Mouse (Mus musculus) adrenal gland, postnatal 25 days (tissue): ENCODE measurements at regions not wholly inside any gene's neighbourhood (a gene's known extent, or its start where the extent isn't known, plus 50 kb on each side); places are given as distances from the start of the nearest gene placed in this dataset.
"Not testable (repeated sequence)": the region's sequence is repeated elsewhere in the genome, so short reads cannot be mapped to it uniquely, and the experiment has no call there.

Experiments used
- DNase-seq: peaks from one replicate; pipeline ENCODE4 v3.0.0; 2021; ENCODE audit warnings: mixed read lengths

DNA sequence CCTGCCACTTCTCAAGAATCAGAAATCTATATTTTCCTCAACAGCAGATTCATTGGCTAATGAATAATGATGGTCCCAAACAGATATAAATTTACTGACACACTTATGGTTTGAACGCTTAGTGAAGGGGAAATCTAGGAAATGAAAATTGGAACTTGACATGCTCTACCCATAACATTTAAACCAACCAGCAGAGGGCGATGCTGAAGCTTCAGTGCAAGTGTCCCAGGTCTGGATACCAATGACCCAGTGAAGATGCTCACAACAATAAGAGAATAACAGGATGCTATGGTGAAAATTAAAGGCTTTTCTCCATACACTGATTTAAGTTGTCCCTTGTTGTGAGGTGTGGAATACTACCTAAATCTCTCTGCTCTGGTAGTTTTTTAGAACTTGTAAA, 236.0 kb upstream of the Rorb start:
- peak; percentile 12 for DNase-seq

DNA sequence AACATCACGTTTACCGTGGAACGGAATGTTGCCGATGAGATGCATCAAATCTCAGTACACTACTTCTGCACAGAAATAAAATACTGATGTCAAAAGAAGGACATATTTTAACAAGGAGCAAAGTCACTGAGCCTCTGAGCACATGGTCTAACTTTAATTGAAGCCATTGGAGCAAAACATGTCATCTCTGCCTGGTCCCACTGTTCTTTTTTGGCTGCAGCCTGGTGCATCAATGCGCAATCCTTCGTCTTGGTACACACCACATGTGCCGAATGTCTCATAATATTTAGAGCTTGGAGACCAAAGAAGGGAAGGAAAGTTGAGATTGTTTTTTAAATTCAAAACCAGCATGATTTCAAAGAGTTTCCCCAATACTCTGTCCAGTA, 233.4 kb upstream of the Rorb start:
- no peak for DNase-seq

DNA sequence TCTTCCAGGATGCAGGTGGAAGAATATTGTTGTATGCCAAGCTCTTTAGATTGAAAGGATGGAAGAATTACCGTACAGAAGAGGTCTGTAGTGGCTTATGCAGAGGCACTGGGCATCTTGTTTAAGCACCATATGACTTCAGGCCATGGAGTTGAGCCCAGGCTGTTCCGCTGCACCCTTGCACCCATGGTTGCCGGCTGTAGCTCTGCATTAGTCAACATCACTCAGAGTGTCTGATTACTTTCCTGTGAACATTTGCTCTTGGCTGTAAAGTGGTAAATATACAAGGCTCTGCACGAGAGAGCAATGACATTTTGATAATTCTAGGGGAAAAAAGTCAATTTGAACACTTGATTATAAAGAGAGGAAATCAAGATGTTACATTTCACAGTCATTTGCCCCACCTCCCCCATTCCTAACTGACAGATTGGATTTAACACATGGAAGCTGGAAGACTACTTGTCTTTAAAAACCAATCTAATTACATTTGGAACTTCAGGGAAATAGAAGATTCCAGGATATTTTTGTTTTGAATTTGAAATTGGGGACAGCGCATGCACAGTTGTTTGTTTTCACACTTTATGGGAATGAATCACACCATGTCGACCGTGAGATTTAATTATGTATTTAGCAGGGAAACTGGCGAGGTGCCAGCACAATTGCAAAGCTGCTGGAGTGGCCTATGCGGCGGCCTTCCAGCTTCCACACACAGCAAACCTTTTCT, 232.9 kb upstream of the Rorb start:
- DNase-seq = no peak

DNA sequence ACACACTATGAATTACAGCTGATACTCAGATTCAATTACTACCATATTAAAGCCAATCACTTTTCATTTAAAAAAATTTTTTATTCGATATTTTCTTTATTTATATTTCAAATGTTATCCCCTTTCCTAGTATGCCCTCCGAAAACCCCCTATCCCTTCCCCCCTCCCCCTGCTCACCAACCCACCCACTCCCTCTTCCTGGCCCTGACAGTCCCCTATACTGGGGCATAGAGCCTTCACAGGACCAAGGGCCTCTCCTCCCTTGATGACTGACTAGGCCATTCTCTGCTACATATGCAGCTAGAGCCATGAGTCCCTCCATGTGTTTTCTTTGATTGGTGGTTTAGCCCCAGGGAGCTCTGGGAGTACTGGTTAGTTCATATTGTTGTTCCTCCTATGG, 196.1 kb upstream of the Rorb start:
- DNase-seq = not testable (repeated sequence)

DNA sequence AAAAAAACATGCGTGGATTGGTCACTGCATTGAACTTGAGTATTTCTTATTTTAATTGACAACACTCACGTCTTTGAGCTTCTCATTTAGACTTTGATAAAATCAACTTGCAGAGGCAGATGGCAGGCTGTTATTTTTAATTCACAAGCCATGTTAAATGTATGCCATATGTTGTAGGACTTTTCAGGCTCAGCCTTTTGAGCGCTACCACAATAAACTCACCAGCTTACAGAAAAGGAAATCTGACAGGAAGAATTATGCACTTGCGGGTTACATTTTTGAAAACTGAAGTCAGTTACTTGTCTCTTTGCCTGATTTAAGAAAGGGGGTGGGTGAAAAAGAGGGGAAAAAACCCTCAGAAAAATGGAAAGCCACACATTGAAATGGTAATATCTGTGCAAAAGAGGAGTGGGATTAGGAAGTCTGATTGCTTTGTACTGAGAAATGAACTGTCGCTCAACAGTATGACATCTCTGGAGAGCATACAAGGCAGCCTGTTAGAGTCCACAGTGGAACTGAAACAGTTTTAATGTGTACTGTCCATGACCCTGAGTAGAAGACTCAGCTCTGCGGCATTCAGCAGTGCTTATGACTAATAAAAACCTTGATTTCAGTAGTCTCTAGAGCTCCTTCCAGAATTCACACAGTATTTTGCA, 195.6 kb upstream of the Rorb start:
- DNase-seq = peak; percentile 1

DNA sequence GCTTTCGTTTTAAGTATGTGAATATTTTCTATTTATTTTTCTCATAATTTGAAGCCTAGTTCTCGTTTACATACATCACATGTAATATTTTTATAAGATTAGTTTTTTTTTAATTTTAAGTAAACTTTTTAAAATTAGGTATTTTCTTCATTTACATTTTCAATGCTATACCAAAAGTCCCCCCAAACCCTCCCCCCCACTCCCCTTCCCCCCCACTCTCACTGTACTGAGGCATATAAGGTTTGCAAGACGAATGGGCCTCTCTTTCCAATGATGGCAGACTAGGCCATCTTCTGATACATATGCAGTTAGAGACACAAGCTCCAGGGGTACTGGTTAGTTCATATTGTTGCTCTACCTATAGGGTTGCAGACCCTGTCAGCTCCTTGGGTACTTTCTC, 174.9 kb upstream of the Rorb start:
- DNase-seq = not testable (repeated sequence)

DNA sequence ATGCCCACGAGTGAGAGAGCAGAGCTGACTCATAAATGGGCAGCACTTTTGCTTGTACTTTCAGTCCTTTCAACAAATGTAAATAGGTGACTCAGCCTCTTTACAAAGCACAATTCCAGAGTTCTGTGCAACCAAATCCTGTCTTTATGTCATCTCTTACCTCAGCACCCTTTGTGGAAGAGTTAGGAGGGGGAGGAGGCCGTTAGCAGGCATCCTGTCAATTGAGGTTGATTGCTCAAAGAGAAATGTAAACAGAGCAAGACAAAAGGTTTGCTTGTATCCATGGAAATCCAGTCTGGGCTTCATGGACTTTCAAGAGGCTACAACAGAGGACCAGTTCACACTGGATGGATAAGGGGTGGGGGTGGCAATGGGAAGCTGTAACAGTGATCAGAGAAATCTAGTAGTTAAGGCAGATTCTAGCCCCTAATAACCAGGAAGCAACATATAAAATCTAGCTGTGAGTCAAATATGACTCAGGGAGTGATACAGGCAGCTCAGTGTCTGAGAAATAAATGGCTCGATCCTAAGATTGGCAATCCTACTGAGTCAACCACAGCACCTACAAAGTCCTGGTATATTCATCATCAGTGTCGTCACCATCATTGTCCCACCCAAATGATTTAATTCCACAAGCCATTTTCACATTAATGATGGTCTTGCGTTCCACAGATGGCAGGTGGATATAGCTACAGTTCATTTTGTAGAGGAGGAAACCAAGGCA, 136.0 kb upstream of the Rorb start:
- DNase-seq = no peak

DNA sequence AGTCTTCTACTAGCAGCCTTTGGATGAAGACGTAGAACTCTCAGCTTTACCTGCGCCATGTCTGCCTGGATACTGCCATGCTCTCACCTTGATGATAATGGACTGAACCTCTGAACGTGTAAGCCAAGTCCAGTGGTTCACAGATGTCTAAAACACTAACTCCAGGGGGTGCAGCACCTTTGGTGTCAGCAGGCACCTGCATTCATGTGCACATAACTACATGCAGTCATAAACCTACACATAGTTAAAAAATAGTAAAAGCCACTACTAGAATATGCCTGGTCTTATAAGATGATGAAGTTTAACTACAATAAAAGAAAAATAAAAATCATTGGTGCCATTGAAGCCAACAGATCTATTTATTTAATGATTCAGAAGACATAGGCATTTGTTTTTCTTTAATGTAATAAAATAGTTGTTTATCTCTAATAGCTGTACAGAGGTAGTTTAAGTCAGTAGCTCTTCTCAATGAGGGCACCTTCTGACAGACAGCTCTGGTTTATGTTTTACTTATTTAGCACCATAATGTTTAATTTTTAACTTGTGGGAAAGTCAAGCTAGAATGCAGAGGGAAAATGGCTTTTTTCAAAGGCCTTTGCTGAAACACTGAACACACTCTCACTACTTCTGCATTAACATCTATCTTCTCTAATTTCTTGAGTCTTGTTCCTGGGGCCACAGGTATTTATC, 118.5 kb upstream of the Rorb start:
- no peak for DNase-seq

DNA sequence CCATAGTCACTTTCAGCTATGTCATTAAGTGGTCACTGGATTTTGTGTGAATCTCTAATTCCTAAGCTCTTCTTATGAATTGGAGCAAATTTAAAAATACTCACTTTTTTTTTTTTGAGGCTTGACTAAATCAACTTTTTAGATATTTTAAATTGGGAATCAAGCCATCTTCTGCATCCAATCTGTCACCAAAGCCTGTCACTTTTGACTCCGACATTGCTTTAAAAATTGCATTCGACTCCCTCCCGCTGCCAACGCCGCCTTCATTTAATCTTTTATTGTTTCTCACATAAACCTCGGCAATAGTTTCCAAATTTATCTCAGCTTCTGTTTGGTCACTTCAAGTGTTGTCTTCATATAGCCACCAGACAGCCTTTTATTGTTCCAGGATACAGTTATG, 109.8 kb upstream of the Rorb start:
- DNase-seq = no peak

DNA sequence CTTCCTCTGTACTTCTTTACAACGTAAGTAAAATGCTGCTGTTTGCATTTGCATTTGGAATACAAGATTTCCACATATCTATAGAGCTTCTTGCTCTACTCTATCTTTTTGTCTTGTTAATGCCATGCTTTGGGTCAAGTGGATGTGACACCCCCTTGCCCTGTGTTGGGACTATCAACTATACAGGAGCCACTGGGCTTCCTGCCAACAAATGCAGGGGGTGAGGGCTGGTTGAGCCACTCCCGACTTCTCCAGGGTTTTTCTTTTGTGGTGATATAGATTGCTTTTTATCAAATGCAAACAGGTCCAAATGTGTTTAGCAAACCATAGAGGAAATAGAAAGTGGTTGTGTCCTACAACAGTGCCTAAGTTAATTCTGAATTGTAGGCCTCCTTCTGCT, 108.4 kb upstream of the Rorb start:
- DNase-seq = no peak

DNA sequence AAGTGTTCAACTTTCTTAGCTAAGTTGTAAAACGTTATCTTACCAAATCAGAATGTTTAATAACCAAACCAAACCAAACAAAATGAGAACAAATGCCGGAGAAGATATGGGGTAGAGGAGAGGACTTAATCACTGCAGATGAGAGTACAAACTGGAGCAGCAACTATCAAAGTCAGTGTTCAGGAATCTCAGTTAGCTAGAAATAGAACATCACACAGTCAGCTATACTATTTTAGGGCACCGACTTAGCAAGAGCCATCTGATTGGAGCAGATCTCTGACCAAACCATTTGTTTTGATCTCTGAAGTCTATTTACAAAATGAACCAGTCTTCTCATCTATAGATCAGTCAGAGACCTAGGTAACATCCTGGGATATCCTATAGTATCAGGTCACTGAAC, 107.7 kb upstream of the Rorb start:
- DNase-seq = no peak

DNA sequence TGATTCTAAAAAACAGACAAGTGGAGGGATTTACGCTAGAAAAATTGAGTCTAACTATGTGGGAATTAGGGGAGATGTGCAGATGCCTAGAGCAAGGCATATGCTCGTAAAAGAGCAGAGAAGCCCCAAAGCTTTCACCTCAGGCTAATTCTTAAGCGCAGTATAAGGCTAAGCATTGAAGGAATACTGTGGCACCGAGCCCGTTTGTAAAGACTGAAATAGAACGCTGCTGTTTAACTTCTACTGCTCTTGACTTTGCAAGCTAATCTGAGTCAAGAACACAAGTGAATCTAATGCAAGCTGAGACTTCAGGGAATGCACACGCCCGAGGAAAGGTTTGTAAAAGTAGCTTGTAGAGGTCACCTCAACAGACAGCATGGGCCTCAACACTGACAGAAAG, 88.5 kb upstream of the Rorb start:
- DNase-seq = no peak

DNA sequence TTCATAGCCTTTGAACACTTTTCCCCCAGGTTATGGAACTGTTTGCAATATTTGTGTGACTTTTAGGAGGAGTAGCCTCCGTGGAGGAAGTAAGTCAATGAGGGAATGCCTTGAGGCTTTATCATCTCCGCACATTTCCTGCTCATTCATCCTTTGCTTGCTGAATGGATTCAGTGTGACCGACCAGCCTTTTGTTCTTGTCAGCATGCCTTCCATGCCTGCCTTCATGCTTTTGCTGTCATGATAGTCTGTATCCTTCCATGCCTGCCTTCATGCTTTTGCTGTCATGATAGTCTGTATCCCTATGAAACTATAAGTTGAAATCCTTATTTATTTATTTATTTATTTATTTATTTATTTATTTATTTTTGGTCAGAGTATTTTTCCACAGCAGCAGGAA, 87.8 kb upstream of the Rorb start:
- DNase-seq = no peak

DNA sequence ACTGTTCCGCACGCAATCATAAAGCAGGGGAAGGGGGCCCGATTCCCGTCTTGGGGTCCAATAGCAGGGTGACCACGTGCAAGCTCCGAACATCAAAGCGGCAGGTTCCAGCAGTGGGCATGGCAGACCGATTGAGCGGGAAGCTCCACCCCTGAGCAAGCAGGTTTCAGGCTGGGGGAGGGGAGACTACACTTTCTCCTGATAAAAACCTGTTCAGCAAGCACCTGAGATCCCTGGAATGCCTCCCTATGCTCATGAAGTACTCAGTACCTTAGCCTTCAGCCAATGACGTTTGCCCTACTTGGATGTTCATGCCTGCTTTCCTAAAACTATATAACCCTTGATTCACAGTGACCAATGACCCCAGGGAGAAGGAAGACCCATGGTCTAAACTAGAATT, 83.7 kb upstream of the Rorb start:
- no peak for DNase-seq

DNA sequence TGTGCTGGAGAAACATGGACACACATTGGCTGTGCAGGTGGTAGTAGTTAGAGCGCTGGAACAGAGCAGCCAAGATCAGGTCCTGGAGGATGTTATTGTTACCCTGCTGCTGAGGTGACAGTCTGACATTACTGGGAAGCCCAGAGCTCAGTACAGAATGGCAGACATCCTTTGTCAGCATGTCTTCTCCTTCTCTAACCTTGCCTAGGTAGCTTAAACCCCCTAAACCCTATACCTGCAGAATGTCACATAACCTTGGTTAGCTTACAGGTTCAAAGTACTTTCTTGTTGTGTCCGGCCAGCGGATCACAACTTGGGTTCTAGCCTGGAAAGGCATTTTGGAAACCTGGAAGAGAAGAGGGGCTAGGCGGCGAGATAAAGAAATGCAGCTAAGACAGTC, 83.3 kb upstream of the Rorb start:
- no peak for DNase-seq

DNA sequence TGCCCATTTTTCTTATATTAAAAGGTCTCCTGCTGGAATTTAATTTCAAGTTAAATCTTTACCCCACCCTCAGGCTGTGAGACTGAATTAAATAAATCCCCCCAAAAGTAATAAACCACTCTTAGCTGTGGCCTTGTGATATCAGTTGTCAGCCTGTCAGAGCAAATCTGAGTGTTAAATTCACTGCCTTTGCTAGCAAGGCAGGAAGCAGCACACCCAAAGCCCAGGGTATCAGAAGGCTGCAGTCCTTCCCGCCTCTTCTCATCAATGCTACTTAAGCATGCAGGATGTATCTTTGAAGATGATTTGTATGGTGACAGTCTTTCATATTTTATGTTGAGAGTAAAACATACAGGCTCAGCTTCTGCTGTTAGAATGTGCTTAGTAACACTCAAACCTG, 61.8 kb upstream of the Rorb start:
- no peak for DNase-seq

DNA sequence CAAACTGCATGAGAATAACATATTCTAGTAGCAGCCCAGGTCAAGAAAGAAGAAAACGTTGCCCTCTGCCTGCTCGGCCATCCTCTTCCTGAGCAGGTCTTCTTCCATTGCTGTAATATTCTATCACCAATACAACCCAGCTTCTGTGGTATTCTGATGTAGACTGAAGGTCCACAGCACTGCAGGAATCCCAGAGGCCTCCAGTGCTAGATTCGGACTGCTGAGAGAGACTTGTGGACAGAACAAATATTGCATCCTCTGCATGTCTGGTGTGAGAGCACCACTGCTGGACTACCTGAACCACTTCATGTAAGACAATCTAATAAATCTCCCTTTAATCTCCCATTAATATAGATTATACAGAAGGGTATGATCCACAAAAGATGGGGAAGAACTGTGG, 59.8 kb upstream of the Rorb start:
- DNase-seq = no peak
